Mouse (Mus musculus) intestine, embryonic 16.5 days (tissue): ENCODE results near the gene Klf11. TPM values are rescaled to one million over a fixed set of nuclear protein-coding genes. Genes with fewer than 3 reads are reported as not detected.
"Not testable (repeated sequence)": the region's sequence is repeated elsewhere in the genome, so short reads cannot be mapped to it uniquely, and the experiment has no call there.

Experiments used
- ATAC-seq: fragments of 200-750 bp; cut with Nextera tagmentation; 2 replicates; pipeline ENCODE4 v1.8.0; 2017; ENCODE audit warnings: moderate TSS enrichment, moderate library complexity
- H3K27ac ChIP-seq: fragments of 300-500 bp; sonication (generic); 2 replicates; pipeline ENCODE4 v1.5.1; 2014; ENCODE audit warnings: mild to moderate bottlenecking, low read length
- H3K27me3 ChIP-seq: fragments of 300-500 bp; sonication (generic); replicated peaks from 2 replicates; pipeline ENCODE4 v1.6.1; 2014; ENCODE audit warnings: low read length, control low read depth, mixed read lengths; ENCODE audit not compliant: control insufficient read depth, insufficient read depth
- H3K36me3 ChIP-seq: fragments of 300-500 bp; sonication (generic); 2 replicates; pipeline ENCODE4 v1.6.1; 2014; ENCODE audit warnings: low read length, control low read depth; ENCODE audit not compliant: control insufficient read depth, insufficient read depth
- H3K4me1 ChIP-seq: fragments of 300-500 bp; sonication (generic); 2 replicates; pipeline ENCODE4 v1.6.1; 2014; ENCODE audit warnings: low read length, control low read depth, mixed read lengths; ENCODE audit not compliant: control insufficient read depth, insufficient read depth
- H3K4me2 ChIP-seq: fragments of 300-500 bp; sonication (generic); 2 replicates; pipeline ENCODE4 v1.6.1; 2014; ENCODE audit warnings: low read depth, low read length, control low read depth
- H3K4me3 ChIP-seq: fragments of 300-500 bp; sonication (generic); 2 replicates; pipeline ENCODE4 v1.5.1; 2014; ENCODE audit warnings: mild to moderate bottlenecking, low read length
- H3K9ac ChIP-seq: fragments of 300-500 bp; sonication (generic); 2 replicates; pipeline ENCODE4 v1.6.1; 2014; ENCODE audit warnings: low read depth, low read length
- H3K9me3 ChIP-seq: fragments of 300-500 bp; sonication (generic); 2 replicates; pipeline ENCODE4 v1.6.1; 2016; ENCODE audit warnings: low read length, control low read depth; ENCODE audit not compliant: control insufficient read depth
- WGBS: fragments of 180-500 bp; shearing (Covaris S2); extraction: QIAGEN DNeasy Blood & Tissue Kit; methylation state at CpG from one replicate; pipeline ENCODE4 v1.1.7; 2014; 5-methylcytosine and 5-hydroxymethylcytosine counted together
- polyA plus RNA-seq: library from polyadenylated mRNA; unstranded; fragments of >200 nt; fragmentation: Nextera tagmentation; extraction: Ambion mirVana; gene quantifications from 2 replicates; pipeline ENCODE4 v1.2.1, GENCODE M21; 2015

The Klf11 gene
- polyA plus RNA-seq, 1 experiment from 2014 or later = 10.0 TPM

GRCm38 (mm10) chr12:24627215-24627614, 23.9 kb upstream of the Klf11 start:
- no peaks in the 10 kb centered on the region for H3K36me3 ChIP-seq
- no peak overlapping the region for H3K4me3 ChIP-seq
- H3K4me1 ChIP-seq = no peaks in the 10 kb centered on the region
- H3K9me3 ChIP-seq = no peaks in the 10 kb centered on the region
- no peak overlapping the region for H3K9ac ChIP-seq
- ATAC-seq = no peak
- no peak overlapping the region for H3K27ac ChIP-seq
- WGBS = 55% methylated on average over 3 of the region's 3 CpGs
- H3K4me2 ChIP-seq = no peak overlapping the region
- H3K27me3 ChIP-seq = no peaks in the 10 kb centered on the region

- Histone ChIP-seq H3K9me3 (no peaks in the 10 kb centered on the region), H3K9ac (no peak overlapping the region), H3K4me1 (no peaks in the 10 kb centered on the region), H3K4me2 (no peak overlapping the region), H3K27ac (no peak overlapping the region), H3K36me3 (no peaks in the 10 kb centered on the region), H3K27me3 (no peaks in the 10 kb centered on the region), H3K4me3 (no peak overlapping the region)
- 64% methylated on average over 1 of the region's 1 CpGs for WGBS
- no peak for ATAC-seq
These were observed 20.9 kb upstream of the Klf11 start for GRCm38 (mm10) chr12:24630220-24630619.

- Histone ChIP-seq H3K4me3 (no peak overlapping the region), H3K4me1 (no peaks in the 10 kb centered on the region), H3K9ac (no peak overlapping the region), H3K9me3 (no peaks in the 10 kb centered on the region), H3K27ac (no peak overlapping the region), H3K27me3 (no peaks in the 10 kb centered on the region), H3K36me3 (no peaks in the 10 kb centered on the region), H3K4me2 (no peak overlapping the region)
- WGBS = 71% methylated on average over 4 of the region's 4 CpGs
- ATAC-seq = no peak
These were observed 18.7 kb upstream of the Klf11 start for GRCm38 (mm10) chr12:24632404-24632803.

GRCm38 (mm10) chr12:24633753-24634191, 17.3 kb upstream of the Klf11 start:
- Histone ChIP-seq H3K4me2 (no peak overlapping the region), H3K4me1 (no peaks in the 10 kb centered on the region), H3K4me3 (no peak overlapping the region), H3K9me3 (no peaks in the 10 kb centered on the region), H3K36me3 (no peaks in the 10 kb centered on the region), H3K9ac (no peak overlapping the region), H3K27me3 (no peaks in the 10 kb centered on the region), H3K27ac (no peak overlapping the region)
- no peak for ATAC-seq
- WGBS = 62% methylated on average over 1 of the region's 1 CpGs

DNA sequence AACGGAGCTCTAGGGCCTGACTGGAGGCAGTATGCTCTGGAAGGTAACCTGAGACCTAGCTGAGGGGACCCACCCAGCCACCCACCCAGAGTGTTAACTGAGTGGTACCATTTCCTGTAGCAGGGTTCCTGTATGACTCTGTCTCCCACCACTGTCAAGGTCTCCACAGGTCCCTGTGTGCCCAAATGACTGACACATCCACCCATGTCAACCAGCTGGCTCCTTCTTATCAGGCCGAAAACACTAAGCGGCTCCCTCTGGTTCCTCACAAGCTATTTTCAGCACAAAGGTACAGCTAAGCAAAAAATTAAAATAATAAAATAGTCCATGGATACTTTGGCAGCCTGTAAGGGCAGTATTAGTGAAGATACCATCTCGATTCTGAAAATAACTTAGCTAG, 16.9 kb upstream of the Klf11 start:
- ATAC-seq = no peak
- Histone ChIP-seq H3K9me3 (no peaks in the 10 kb centered on the region), H3K27ac (no peak overlapping the region), H3K36me3 (no peaks in the 10 kb centered on the region), H3K27me3 (no peaks in the 10 kb centered on the region), H3K4me2 (no peak overlapping the region), H3K4me1 (no peaks in the 10 kb centered on the region), H3K4me3 (no peak overlapping the region), H3K9ac (no peak overlapping the region)
- WGBS = 79% methylated on average over 4 of the region's 4 CpGs

GRCm38 (mm10) chr12:24634648-24635047, 16.4 kb upstream of the Klf11 start:
- WGBS = 85% methylated on average over 3 of the region's 3 CpGs
- ATAC-seq = no peak
- H3K9me3 ChIP-seq = no peaks in the 10 kb centered on the region

GRCm38 (mm10) chr12:24638787-24639186, 12.3 kb upstream of the Klf11 start:
- not testable (repeated sequence) for H3K4me1 ChIP-seq, H3K36me3 ChIP-seq, ATAC-seq, H3K27ac ChIP-seq, H3K27me3 ChIP-seq, H3K9ac ChIP-seq, H3K4me2 ChIP-seq, H3K4me3 ChIP-seq, H3K9me3 ChIP-seq
- 96% methylated on average over 10 of the region's 10 CpGs for WGBS

More at GRCm38 (mm10) chr12:24634648-24635047, 16.4 kb upstream of the Klf11 start:
- H3K4me3 ChIP-seq = no peak overlapping the region
- no peaks in the 10 kb centered on the region for H3K4me1 ChIP-seq
- H3K9ac ChIP-seq = no peak overlapping the region
- H3K27me3 ChIP-seq = no peaks in the 10 kb centered on the region
- no peak overlapping the region for H3K27ac ChIP-seq
- H3K4me2 ChIP-seq = no peak overlapping the region
- no peaks in the 10 kb centered on the region for H3K36me3 ChIP-seq

DNA sequence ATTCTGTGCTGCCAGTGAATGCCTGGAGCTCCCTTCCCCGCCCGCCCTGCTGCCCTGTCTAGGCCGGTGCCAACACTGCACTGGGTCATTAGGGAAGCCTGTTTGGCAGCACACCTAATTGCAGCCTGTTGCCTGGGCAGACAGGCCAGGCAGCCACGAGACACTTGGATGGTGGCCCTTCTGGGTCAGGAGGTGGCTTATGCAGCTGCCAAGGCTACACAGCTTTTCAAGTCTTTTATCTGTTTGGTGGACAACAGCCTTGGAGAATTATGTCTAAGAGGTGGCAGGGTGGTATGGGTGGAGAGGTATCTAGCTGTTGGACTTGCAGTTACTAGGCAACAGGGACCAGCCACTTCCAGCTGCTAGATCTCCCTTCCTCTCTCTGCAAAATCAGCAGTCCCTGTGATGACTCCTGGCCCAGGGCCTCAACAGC, 8.7 kb upstream of the Klf11 start:
- no peak overlapping the region for H3K4me3 ChIP-seq
- 57% methylated on average over 4 of the region's 4 CpGs for WGBS
- no peaks in the 10 kb centered on the region for H3K9me3 ChIP-seq
- no peak overlapping the region for H3K27ac ChIP-seq
- ATAC-seq = no peak
- H3K27me3 ChIP-seq = no peaks in the 10 kb centered on the region
- H3K4me1 ChIP-seq = no peaks in the 10 kb centered on the region
- no peak overlapping the region for H3K9ac ChIP-seq
- H3K4me2 ChIP-seq = no peak overlapping the region
- H3K36me3 ChIP-seq = no peaks in the 10 kb centered on the region

DNA sequence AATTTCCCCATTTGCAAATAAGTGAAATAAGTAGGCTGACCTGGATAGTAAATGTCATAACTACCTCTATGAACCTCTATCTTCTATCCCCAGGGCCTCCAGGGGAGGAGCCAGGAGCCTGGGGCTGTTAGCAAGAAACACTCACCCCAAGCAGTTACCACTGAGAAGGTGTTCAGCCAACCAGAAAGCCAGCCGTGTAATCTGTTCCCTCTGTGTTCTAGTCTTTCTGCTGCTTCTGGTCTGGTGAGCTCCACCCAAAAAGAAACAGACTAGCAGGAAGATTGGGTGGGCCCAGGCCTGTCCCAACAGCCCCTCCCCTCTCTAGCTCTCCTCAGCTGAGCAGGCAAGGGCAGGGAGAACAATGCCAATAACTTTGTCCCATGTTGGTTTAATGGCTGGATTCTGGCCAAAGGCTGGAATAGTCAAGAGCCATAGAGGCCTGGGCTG, 6.9 kb upstream of the Klf11 start:
- Histone ChIP-seq H3K27ac (no peak overlapping the region), H3K4me3 (no peak overlapping the region), H3K9me3 (no peaks in the 10 kb centered on the region), H3K9ac (no peak overlapping the region), H3K27me3 (no peaks in the 10 kb centered on the region), H3K36me3 (no peaks in the 10 kb centered on the region), H3K4me1 (no peaks in the 10 kb centered on the region), H3K4me2 (no peak overlapping the region)
- ATAC-seq = peak; percentile 62
- WGBS = 40% methylated on average over 1 of the region's 1 CpGs

DNA sequence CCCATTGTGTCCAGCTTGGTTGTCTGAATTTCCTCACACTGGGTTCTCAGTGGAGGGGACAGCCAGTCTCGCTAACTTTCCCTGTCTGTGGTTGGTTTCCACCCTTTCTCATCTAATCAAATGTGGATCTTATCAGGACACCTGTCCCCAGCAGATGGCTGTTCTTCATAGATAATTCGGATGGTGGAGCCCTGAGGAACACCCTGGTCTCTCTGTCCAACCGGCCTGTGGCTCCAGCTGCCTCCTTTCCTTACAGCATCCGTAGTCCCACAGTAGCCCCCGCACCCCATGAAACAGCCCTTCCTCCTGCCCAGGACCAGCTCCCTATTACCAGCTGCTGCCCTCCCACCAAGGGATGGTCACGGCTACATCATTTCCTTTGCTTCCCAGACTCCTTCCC, 5.2 kb upstream of the Klf11 start:
- Histone ChIP-seq H3K36me3 (no peaks in the 10 kb centered on the region), H3K4me3 (no peak overlapping the region), H3K9me3 (no peaks in the 10 kb centered on the region), H3K9ac (no peak overlapping the region), H3K4me1 (peaks cover 6% of the 10 kb centered on the region), H3K4me2 (no peak overlapping the region), H3K27ac (no peak overlapping the region), H3K27me3 (no peaks in the 10 kb centered on the region)
- ATAC-seq = no peak
- WGBS = 73% methylated on average over 6 of the region's 6 CpGs
